Mouse (Mus musculus): Measurements from ENCODE around the gene Chadl.

The Chadl gene

DNA sequence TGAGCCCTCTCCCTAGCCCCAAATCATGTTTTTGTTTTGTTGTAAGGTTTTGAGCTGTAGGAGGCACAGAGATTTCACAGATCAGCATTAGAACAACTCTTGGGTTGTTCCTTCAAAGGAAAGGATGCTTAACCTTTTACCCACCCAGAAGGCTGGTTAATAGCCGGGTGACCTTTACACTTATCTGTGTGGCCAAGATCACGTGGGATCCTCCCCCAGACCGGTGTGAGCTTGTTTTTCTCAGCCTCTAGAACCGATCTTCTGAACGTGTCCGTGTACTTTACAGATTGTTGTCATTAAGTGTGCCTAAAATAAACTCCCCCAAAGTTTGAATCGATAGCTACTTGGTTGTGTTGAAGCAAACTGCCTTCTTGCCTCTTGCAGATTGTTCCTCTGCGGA, 3.5 kb upstream of the Chadl start:
- DNase-seq (ENCODE audit: low spot score), result peak; percentile 83

DNA sequence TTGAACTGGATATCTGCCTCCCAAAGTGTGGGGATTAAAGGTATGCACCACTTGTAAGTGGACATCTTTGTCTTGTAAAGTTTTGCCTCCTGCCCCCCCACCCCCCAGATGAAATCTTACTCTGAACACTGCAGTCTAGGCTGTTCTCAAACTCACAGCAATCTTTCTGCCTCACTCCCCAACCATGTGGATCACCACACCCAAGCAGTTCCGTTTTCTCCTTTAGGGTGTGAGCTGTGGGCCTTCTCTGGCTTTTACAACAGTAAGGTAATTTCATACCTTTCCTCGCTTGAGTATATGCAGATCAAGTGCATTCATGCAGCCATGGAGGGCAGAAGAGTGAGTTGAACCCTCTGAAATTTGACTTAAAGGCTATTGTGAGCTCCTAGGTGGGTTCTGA, 3.1 kb upstream of the Chadl start:
- DNase-seq (ENCODE audit: low spot score), result no peak

DNA sequence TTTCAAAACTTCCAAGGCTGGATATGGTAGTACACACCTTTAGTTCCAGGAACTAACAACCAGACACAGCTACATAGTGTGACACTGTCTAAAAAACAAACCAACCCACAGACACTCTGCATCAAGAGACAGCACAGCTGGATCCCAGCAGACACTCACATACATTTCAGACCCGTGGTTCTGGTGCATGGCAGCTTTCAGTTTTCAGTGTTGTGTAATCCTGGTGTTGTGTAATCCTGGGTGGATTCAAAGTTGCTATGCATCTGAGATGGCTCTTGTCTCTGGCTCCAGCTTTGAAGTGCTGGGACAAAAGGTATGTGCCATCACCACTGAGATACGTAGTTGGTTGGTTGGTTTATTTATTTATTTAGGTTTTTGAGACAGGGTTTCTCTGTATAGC, 1.4 kb upstream of the Chadl start:
- DNase-seq (ENCODE audit: low spot score), result peak; percentile 58

DNA sequence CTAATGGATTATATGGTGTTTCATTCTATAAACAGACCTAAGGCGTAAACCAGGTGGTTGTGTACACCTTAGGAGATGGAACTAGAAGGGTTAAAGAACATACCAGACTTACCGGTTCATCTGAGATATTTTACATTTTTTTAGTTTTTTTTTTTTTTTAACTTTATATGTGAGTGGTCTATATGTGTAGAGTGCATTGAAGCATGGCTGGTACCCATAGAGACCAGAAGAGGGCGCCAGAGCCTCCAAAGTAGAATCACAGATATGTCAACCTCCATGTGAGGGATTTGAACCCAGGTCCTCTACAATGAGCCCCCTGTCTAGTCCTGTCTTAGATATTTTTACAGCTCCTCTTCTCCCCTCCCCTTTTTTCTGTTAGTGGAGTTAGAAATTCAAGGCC, 760 bp upstream of the Chadl start:
- no peak for DNase-seq (ENCODE audit: low spot score)

DNA sequence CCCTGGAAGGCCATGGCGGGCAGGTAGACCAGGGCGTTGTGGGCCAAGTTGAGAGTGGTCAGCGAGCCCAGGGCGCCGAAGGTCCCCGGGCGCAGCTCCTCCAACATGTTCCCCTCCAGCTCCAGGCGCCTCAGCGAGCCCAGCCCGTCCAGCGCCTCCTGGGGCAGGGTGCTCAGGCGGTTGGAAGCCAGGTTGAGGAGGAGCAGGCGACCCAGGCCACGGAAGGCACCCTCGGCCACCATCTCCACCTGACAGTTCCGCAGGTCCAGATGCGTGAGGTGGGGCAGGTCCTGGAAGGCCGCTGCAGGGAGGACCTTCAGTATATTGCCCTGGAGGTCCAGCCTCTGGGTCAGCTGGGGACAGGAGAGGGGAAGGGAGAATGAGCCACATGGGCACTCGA, 2.2 kb downstream of the Chadl start:
- no peak for DNase-seq (ENCODE audit: low spot score)

DNA sequence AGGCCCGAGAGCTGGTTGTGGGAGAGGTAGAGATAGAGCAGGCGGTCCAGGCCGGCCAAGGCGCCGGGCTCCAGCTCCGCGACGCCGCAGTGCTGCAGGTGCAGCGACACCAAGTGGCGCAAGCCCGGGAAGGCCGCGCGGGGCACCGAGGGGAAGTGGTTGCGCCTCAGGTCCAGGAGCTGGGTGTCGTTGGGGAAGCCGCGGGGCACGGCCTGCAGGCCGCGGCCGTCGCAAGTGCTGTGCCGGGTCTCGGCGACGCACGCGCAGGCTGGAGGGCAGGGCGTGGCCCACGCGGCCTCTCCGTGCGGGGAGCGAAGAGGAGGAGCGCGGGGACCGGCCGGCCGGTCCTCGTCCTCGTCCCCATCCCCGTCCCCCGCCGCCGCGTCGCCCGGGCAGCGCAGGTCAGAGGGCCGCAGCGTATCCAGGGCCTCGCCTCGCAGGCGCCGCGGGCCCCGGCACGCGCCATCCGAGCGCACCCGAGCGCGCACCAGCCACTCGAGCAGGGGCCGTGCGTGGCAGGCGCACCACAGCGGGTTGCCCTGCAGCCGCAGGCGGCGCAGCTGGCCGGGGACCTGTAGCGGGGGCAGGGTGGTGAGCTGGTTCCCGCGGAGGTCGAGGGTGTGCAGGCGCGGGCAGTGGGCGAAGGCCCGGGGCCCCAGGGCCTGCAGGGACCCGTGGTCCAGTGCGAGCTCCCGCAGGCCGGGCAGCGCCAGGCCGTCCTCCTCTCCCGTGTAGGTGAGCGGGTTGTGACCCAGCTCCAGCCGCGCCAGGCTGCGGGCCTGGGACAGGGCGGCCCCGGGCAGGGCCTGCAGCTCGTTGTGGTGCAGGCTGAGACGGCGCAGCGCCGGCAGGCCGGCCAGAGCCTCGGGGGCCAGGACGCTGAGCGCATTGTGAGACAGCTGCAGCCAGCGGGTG, 2.9 kb downstream of the Chadl start:
- DNase-seq (ENCODE audit: low spot score), result peak; percentile 85

DNA sequence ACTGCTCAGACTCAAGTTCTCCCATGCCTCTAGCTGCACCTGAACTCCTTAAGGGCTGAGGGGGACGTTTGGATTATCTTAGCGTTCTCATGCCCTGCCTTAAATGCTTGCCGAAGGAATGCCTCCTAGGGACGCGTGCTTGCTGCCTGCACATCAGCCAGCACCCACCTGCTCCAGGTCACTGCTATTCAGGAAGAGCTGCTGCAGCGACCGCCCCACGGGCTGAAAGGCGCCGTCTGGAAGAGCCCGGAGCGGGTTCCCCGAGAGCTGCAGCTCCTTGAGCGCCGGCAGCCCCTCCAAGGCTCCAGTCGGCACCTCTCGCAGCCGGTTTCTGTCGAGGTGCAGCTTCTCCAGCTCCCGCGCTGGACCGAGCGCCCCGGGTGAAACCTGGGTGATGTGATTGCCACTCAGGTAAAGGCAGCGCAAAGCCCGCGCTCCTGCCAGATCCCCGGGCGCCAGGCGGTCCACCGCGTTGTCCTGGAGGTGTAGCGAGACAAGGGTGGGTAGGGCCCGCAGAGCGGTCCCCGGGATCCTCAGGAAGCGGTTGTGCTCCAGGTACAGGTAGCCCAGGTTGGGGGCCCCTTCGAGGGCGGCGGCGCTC, 3.6 kb downstream of the Chadl start:
- no peak for DNase-seq (ENCODE audit: low spot score)

DNA sequence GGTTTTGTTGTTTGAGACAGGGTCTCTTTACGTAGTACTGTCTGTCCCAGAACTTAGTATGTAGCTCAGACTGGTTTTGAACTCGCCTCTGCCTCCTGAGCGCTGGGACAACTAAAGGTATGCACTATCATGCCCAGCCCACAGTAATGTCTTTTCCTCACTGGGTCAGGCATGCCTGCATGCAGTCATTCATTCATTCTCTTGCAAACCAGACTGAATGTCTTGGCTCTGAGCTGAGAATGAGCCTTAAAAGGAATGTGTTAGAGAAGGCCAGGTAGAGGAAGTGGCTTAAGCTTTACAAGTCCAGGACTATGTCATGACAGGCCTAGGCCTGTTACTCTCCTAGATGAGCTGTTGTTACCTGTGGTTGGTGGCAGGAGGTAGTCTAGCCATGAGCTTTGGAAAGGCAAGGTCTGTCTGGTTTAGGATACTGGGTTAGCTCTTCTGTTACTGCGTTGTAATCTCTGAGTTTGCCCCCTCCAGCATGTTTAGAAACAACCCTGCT, 16.7 kb downstream of the Chadl start:
- no peak for DNase-seq (ENCODE audit: low spot score)

DNA sequence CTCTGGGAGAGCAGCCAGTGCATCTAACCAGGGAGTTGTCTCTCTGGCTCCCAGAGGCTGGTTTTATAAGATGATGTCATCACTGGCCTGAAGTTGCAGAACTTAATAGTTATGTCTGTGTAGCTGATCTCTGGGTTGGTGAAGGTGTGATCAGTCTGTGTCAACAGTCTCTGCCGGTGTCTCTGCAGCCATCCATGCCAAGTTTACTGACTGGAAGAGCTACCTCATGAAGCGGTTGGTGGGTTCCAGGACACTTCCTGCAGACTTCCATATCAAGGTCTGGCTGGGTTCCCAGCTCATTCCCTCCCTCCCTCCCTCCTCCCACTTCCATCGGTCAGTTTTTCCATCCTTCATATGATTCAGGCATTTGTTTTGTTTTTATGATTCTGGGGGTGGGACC, 20.4 kb downstream of the Chadl start:
- no peak for DNase-seq (ENCODE audit: low spot score)

DNA sequence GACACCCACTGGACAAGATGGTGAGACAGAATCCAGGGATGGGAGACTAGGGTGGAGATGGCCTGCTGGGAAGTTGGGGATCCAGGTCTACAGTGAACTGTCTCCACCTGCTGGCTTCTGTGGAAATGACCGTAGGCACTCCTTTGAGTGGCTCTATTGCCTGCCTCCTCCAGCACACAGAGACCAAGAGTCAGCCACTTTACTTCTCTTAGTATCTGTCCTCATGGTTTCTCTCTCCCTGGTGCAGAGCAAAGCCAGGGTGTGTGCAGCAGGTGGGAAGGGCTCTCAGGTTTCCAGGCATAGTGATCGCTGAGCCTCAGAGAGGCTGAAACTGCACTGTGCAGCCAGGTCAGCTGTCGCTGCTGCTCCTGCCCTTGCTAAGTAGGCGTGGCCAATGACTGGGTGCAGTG, 26.9 kb downstream of the Chadl start:
- DNase-seq (ENCODE audit: low spot score), result peak; percentile 36

DNA sequence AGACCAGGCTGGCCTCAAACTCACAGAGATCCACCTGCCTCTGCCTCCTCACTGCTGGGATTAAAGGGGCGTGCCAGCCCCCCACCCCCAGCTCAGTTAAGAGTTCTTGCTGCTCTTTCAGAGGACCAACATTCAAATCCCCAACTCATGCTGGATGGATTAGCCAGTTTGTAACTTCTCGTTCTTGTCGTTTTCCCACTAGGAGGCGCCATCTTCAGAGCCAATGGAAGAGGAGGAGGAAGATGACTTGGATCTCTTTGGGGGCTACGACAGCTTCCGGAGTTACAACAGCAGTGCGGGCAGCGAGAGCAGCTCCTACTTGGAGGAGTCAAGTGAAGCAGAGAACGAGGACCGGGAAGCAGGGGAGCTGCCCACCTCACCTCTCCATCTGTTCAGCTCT, 30.1 kb downstream of the Chadl start:
- no peak for DNase-seq (ENCODE audit: low spot score)

DNA sequence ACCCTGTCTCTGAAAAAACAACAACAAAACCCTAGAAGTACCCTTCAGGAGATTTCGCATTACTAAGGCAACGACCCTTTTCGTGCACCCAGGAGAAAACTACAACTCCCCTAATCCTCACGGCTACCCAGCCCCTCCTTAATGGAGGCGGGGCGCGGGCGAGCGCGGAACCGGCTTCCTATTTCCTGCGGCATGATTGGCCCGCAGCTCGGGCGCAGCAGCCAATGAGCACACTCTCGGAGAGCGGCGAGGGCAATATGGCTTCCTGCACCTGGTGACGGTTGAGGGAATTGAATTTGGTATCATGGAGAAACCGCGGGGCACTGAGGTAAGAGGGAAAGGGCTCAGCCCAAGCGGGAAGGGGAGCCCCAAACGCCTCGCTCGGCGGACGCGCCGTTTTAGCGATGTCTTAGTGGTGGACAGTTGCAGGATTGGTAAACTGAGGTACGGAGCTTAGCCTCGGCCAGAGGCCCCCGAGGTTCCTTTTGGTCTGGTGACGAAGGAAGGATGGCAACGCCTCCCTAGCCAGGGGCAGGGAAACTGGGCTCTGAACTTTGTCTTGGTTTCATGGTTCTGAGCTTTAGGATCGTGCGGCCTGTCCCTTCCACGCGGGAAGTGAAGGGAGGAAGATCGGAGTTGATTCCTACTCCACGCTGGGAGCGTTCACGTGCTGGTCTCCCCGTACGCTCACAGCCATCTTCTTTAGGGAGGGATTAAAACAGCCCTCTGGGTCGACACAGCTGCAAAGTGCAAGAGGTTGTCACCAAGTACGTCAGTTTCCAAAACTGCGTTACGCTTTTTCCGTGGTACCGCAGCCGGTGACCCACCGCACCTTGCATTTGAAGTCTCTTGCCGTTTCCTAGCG, 33.2 kb downstream of the Chadl start, which contains the start of gene L3mbtl2:
Gene L3mbtl2 (plus strand): TSS at position 193 of the 865 bp plus-strand sequence.
- peak; percentile 92 for DNase-seq (ENCODE audit: low spot score)

DNA sequence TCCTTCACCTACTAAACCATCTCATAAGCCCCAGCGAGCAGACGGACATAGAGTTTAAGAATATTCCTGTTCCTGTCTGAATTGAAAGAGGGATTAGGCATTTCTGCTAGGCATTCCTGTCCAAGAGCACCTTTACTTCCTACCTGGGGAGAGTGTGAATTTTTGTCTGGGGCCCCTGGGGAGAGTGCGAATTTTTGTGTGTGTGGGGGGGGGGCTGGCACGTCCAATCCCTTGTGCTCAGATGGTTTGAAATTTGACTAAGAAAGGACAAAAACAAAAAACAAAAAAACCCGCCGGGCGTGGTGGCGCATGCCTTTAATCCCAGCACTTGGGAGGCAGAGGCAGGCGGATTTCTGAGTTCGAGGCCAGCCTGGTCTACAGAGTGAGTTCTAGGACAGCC, 33.8 kb downstream of the Chadl start:
- DNase-seq (ENCODE audit: low spot score), result peak; percentile 17

DNA sequence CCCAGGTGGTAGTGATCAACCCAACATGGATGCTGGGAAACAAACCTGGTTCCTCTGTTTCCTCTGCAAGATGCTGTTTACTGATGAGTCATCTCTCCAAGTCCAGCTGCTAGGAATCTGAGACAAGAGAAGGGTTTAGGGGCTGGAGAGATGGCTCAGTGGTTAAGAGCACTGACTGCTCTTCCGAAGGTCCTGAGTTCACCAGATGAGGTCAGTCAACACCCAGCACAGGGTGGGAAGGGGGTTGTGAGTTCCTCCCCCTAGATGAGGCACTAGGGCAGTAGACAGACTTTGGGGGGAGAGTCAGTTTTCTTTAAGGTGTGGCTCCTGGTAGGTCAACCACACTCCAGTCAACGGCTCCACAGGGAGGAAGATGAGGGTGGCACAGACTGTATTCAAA, 35.4 kb downstream of the Chadl start:
- no peak for DNase-seq (ENCODE audit: low spot score)

DNA sequence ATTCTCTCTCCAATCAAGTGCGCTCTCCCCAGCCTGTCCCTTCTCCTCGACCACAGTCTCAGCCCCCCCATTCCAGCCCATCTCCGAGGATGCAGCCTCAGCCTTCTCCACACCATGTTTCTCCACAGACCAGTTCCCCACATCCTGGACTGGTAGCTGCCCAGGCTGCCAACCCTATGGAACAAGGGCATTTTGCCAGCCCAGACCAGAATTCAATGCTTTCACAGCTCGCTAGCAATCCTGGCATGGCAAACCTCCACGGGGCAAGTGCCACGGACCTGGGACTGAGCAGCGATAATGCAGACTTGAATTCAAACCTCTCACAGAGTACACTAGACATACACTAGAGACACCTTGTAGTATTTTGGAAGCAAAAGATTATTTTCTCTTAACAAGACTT, 46.5 kb downstream of the Chadl start:
- DNase-seq (ENCODE audit: low spot score), result no peak

DNA sequence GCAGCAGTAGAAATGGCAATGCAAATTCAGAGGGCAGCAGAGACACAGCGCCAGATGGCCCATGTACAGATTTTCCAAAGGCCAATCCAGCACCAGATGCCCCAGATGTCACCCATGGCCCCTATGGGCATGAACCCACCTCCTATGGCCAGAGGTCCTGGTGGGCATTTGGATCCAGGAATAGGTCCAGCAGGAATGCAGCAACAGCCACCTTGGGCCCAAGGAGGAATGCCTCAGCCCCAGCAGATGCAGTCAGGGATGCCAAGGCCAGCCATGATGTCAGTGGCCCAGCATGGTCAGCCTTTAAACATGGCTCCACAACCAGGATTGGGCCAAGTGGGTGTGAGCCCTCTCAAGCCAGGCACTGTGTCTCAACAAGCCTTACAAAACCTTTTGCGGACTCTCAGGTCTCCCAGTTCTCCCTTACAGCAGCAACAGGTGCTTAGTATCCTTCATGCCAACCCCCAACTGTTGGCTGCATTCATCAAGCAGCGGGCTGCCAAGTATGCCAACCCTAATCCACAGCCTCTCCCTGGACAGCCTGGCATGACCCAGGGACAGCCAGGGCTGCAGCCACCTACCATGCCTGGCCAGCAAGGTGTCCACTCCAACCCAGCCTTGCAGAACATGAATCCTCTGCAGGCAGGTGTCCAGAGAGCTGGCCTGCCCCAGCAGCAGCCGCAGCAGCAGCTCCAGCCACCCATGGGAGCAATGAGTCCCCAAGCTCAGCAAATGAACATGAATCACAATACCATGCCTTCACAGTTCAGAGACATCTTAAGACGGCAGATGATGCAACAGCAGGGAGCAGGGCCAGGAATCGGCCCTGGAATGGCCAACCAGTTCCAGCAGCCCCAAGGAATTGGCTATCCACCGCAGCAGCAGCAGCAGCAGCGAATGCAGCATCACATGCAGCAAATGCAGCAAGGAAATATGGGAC, 47.3 kb downstream of the Chadl start:
- DNase-seq (ENCODE audit: low spot score), result no peak
